Mouse (Mus musculus) urinary bladder, adult 2 months (tissue): Measurements from ENCODE around the gene Gnb2. TPM values are rescaled to one million over a fixed set of nuclear protein-coding genes. Genes with fewer than 3 reads are reported as not detected.

Experiments used
- DNase-seq: peaks from one replicate; pipeline ENCODE4 v3.0.0; 2022; ENCODE audit warnings: low spot score
- polyA plus RNA-seq: library from polyadenylated mRNA; depleted of rRNA; stranded (reverse); fragments of >200 nt; gene quantifications from 2 replicates; pipeline ENCODE4 v1.2.3, GENCODE M21; 2012

The Gnb2 gene
- polyA plus RNA-seq, 1 experiment = 433 TPM

DNA sequence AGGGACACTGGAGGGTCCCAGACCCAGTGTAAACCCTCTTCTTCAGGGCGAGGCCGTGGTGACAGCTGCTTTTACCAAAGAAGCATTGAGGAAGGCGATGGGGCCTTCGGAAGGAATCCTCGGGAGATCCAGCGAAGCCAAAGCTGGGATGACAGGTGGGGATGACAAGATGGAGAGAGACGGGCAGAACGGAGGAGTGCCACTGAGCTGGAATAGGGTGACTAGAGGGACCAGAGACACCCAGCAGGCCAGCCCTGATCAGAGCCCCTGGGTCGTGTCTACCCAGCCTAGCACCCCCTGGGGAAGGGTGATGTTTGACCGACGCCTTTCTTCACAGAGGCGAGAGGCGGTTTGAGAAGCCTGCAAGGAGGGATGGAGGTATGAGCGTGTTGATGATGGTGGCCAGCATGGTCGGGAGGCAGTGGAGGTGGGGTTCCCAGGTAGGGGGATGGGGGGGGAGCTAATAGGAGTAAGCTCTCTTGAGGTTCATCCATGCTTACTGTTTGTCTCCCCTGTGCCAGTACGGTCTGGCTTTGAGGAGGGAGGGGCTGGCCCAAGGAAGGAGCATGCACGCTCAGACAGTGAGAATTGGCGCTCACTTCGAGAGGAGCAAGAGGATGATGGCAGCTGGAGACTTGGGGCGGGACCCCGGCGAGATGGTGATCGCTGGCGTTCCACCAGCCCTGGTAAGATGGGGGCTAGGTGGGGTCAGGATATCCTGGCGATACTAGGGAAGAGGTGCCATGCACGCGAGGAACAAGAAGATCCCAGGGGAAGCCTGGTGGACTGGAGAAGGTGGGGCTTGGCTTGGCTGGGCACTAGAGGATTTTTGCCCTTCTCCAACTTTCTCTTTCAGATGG lies 13.4 kb downstream of the Gnb2 start:
- DNase-seq = no peak

GRCm38 (mm10) chr5:137518436-137518835 lies 14.9 kb downstream of the Gnb2 start, which contains the start of gene Gigyf1:
Gene Gigyf1, plus strand, starts transcription at chr5:137518548.
- peak; percentile 22 for DNase-seq

DNA sequence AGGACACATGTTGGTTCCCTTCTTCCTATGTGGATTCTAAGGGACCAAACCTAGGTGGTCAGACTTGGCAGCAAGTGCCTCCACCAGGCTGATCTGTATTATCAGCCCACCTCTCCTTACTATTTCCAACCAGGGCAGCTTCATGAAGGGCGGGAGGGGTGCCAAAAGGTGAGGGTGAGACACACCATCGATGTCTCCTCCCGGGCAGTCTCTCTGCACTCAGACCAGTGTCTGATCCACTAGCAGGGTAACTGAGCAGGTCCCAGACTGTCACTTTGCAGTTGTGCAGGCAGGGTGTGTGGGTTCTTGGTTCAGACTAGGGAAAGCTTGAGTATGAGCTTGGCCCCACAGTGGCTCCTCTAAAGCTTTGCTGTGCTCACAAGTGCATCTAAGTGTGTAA lies 18.5 kb downstream of the Gnb2 start:
- no peak for DNase-seq

- no peak for DNase-seq
Measured at GRCm38 (mm10) chr5:137513951-137514721, 19.2 kb downstream of the Gnb2 start.

DNA sequence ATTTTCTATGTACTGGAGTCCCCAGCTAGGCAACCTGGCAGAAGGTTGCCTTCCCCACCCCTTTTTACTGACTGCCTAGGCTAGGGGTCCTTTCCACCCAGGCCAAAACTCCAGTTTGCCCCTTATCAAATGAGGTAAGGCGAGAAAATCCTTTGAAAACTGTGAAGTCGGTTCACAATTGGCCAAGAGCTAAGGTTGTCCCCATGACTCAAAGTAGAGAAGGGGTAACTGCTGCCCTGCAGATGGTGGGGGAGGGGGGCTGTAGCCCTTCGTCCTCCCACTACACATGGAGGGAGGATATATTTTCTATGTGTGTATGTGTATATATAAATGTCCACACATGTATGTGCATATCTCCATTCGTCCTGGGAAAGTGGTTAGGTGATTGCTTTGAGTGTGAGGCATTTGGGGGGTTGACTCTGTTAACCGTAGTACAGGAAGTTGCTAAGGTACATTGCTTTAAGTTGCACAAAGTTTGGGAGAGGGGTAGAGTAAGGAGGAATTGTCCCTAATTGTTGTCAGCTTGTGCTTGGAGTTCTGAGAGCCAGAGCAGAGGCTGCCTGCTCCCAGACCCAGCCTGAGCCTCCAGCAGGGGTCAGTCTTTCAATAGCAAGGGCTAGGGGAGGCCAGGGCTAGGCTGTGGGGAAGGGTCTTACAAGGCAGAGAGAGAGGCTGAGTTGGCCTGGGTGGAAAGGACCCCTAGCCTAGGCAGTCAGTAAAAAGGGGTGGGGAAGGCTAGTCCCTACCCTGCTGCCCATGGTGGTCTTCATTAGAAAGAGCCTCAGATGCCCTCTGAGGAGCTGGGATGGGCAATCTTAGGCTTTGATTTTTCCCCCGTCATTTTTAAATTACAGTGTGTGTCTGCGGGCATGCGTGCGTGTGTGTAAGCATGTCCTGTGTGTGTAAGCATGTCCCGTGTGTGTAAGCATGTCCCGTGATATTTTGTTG lies 20.2 kb downstream of the Gnb2 start:
- no peak for DNase-seq

DNA sequence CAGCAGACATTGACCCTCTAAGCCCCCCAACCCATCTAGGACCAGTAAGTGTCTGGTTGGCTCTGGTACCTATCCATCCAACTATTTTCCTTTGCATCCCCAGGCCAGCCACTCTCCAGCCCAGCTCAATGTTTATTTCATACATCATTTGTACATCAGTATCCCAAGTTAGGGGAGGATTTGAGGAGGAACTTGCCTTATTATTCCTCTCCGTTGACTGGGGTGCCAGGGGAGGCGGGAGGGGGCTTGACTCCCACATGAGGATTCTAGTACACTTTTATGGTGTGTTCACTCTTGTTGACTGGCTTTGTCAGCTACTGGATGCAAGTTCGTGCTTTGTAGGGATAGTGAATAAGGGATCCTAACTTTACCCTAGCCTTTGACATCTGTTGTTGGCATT lies 21.6 kb downstream of the Gnb2 start:
- DNase-seq = no peak

DNA sequence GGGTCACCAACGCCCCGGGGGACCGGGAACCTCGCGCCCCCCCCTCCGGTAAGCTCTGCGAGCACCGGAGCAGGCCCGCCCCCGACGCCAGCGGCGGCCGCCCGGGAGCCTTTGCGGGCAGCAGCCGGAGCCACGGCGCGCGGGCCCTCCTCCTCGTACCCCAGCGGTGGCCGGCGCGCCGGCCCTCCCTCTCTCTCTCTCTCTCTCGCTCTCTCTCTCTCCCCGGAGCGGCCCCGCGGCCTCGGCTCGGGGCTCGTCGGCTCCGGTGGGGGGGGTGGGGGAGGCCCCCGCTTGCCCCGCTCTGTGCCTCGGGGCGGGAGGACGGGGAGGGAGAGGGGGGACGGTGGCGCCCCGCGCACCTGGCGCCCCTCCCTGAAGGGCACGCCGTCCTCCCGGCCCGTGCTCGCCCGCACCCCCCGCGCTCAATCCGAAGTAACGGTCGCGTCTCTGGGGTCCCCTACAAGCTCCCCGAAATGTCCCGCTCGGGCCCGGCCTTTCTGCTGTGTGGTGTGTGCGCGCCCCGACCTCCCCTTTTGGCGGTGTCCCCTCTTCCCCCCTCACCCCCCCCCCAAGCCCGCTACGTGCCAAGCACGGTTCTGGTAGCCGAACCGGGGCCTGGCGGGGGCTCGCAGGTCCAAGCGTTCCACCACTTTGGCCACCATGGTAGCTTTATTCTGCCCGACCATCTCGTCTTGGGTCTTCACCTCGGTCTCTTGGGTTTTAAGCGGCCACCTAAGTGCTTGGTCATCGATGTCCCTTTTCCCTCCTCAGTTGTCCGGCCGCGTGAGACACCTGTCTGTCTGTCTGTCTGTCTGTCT lies 22.5 kb downstream of the Gnb2 start:
- DNase-seq = no peak

GRCm38 (mm10) chr5:137510014-137510501 lies 23.3 kb downstream of the Gnb2 start:
- peak; percentile 85 for DNase-seq

GRCm38 (mm10) chr5:137504041-137504440 lies 29.3 kb downstream of the Gnb2 start:
- no peak for DNase-seq

DNA sequence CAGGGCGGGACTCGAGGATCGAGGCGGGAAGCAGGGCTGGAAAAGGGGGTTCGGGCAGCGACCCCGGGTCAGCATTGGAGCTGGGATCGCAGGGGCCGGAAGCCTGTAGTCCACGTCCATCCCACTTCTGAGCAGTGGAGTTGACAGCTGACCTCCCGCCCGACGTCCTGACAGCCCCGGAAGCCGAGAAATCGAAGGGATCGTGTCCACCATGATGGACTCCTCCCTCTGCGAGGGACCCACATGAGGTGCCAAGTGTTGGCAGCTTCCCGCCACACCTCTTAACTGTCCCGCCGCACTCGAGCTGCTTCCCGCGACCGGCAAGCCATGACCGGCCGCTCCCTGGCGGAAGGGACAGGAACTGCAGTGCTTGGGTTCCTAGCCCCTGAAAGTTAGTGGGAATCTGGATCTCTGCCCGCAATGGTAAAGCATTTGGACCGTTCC lies 30.6 kb downstream of the Gnb2 start:
- DNase-seq = no peak

DNA sequence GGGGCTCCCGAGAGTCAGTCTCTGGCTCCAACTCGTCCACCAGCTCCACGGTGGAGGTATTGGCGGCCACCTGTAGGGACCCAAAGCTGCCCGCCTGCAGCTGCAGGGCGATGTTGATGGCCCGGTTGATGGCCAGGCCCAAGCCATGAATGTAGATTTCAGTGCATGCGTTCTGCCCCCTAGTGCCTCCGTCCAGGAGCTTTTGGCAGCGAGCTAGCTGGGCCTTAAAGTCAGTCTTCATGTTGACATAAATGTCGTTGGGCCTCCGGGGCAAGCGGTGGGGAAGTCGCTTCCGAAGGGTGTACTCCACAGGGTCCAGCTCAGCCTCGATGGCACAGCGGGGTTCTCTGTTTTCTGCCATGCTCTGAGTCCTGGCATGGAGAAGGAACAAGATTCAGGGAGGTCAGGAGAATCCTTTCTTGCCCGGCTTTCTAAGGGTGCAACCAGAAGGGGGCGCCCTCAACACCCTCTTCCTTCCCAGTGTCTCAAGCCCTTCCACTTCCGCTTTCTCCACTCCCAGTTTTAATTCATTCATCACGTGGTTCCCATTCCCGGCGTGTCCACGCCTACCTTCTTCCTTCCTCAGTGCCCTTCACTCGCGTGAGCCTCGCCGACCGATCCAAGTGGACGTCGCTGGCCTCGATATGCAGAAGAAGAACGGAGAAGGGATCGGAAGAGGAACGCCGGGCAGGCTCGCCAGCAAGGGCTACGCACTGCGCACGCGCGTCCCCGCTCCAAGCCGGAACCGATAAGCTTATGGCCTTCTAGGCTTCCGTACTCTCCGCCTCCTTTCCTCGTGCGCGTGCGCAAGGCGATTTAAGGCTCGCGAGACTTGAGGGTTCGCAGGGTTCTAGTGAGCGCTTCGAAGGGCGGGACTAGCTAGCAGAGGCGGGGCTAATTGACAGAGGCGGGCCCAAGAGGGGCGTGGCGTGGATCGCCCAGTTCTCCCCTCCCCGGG lies 31.3 kb downstream of the Gnb2 start, which contains the start of gene Pop7:
Gene Pop7 (minus strand): TSS at position 810 of the 958 bp plus-strand sequence.
- peak; percentile 99 for DNase-seq

DNA sequence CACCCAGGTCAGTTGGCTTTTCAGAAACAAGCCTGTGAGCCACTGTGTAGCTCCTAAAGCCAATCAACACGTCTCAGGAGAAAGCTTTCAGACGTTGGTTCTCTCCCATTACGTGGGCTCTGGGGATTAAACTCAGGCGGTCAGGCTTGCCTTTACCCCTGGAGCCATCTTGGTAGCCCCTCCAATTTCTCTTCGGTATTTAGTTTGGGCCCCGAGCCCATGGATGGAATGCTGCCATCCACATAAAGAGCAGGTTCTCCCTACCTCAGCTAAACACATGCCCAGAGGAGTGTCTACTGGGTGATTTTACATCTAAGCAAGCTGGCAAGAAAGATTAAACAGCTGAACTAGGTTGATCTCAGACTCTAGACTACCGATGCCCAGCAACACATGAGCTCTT lies 33.1 kb downstream of the Gnb2 start:
- DNase-seq = no peak

DNA sequence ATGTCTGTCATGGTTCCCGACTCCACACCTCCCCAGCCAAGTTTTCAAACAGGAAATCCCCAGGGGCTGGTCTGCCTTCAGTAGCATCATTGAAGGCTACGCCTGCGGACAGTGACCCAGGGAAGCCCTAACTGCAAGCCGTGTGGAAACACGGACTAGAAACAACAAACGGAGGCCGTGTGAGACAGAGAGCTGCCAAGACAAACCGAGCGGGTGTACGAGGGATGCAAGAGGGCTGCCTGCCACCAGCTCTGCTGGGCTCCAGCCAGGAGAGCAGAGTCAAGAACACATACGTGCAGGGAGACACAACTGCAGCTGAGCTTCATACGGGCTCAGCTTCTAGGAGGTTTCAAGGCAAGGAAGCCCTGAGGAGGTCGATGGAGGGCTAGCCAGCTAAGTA lies 39.5 kb downstream of the Gnb2 start:
- DNase-seq = no peak

GRCm38 (mm10) chr5:137491559-137491958 lies 41.8 kb downstream of the Gnb2 start:
- no peak for DNase-seq

- DNase-seq = no peak
Measured at GRCm38 (mm10) chr5:137487616-137488015, 45.7 kb downstream of the Gnb2 start.

- DNase-seq = no peak
Measured at GRCm38 (mm10) chr5:137485851-137486155, 47.5 kb downstream of the Gnb2 start.

DNA sequence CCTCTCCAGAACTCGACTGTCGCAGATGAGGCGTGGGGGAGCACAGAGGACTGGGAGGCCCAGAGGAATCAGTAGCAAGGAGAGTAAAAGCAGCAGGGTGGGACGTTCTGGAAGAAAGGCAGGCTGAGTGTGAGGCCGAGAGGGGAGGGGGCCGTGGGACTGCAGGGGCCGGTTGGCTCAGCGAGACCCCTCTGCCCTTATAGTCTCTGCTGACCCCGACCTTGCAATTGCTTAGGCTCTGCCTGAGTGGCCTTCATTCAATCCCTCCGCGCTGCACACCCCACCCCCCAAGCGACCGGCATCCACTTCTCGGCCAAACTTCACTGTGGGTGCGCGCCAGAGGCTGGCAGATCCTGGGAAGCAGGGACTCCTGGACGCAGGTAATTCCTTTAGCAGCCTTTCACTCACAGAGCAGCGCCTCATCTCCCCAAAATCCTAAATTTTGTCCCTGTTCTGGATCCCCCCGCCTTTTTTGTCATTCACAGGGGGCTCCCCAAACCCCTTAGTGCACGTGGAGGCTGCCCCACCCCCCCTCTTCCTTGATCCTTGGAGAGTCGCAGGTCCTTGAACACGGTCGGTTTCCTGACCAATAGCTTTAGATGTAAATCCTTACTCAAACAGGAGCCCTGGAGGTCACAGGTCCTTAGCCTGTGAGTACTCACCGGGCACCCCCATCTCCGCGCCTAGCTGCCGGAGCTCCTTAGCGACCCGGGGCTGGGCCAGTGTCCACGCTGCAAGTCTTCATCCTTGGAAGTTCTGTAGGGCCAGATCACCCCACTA lies 48.0 kb downstream of the Gnb2 start:
- no peak for DNase-seq

DNA sequence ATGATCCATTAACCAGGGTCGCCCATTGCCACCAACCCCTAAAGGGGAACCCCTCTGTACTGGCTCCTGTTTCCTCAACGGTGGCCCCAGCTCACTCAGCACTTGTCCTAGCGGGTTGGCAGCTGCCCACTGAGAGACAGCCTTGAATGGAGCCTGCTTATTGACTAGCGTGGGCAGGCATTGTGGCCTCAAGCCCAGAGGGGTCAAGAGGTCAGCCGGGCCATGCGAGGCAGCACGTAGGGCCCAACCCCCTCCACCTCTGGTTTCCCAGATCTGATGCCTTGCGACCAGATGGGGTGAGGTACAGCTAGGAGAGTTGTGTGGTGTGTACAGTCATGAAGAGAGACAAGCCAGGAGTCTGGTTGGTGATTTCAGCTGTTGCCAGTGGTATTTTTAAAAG lies 51.4 kb downstream of the Gnb2 start:
- DNase-seq = no peak

DNA sequence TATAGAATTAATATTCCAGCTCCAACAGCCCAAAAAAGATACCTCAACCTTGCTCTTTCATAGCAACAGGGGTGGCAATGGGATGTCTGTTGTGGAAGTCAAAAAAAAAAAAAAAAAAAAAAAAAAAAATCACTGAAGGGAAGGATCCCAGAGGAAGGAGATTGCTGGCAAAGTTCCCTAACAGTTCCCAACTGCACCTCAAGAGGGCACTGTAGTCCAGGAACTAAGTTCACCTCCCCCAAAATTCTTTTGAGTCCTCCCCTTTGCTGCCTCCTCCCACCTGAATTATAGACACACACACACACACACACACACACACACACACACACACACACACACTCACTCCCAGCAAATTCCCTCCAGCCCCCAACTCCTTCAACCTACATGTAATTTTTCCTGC lies 52.2 kb downstream of the Gnb2 start:
- DNase-seq = peak; percentile 36
